Mouse (Mus musculus) common myeloid progenitor, adult 5-6 weeks (primary cell): ENCODE measurements at regions not wholly inside any gene's neighbourhood (a gene's known extent, or its start where the extent isn't known, plus 50 kb on each side); places are given as distances from the start of the nearest gene placed in this dataset.
"Not testable (repeated sequence)": the region's sequence is repeated elsewhere in the genome, so short reads cannot be mapped to it uniquely, and the experiment has no call there.

Source experiments
- ATAC-seq: replicated peaks from 2 replicates; pipeline ENCODE4 v1.8.0; 2016; ENCODE audit warnings: low read depth, mild to moderate bottlenecking, moderate TSS enrichment, inconsistent platforms; ENCODE audit not compliant: poor library complexity, severe bottlenecking

DNA sequence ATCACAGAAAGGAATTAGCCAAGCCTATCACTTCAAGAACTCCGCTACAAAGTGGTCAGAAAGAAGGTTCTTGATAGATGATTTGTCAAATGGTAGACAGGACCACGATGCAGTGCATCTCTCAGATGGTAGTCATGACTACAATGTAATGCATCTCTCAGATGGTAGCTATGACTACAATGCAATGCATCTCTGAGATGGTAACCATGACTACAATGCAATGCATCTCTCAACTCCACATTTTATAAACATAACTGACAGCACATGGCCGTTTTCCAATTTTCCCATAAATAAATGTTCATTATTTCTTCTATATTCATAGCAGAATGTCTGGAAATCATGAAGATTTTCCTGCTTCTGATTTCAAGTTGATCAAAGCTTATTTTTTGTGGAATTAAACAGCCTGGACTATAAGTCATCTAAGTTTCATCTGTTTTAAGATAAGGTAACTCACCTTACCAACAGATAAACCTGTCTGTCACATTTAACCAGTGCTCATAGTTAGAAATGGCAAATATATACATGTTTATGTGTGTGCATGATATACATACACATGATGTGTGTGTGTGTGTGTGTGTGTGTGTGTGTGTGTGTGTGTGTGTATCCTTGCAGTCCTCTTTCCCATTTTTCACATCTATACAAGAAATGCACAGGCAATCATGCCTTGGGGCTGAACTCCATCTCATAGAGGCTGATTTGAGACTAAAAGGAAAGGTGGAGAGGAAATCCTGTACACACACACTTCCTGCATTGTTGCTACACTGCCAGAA lies 122.4 kb downstream of the Phf3 start:
- no peak for ATAC-seq

GRCm38 (mm10) chr1:30741955-30742354 lies 131.8 kb downstream of the Phf3 start:
- ATAC-seq = no peak

- 0 out of 2 replicates have a peak, but pooled peaks have one; percentile 50 for ATAC-seq
Observed at GRCm38 (mm10) chr1:30740831-30741230, 132.9 kb downstream of the Phf3 start.

GRCm38 (mm10) chr1:30721519-30721918 lies 152.2 kb downstream of the Phf3 start:
- ATAC-seq = no peak

GRCm38 (mm10) chr1:30720829-30721228 lies 152.9 kb downstream of the Phf3 start:
- no peak for ATAC-seq

GRCm38 (mm10) chr1:30718578-30718977 lies 155.1 kb downstream of the Phf3 start:
- no peak for ATAC-seq

- ATAC-seq = no peak
Observed at GRCm38 (mm10) chr1:30716346-30716745, 157.4 kb downstream of the Phf3 start.

DNA sequence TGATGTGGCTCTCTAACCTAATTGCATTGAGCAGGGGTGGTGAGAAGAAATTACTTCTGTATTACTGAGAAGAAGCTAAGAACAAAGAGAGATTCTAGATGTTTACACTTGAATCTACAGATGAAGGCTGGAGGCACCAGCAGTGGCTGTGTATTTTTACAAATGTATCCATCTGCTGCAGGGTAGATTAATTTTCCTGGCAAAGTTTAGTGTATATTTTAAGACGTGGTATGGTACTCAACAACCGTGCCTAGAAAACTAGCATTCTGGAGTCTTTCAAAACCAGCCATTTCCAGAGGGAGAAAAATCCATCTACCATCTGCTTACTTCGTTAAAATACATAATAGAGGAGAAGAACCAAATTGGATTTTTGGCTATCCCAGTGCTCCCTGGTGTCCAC lies 172.6 kb downstream of the Phf3 start:
- no peak for ATAC-seq

- ATAC-seq = peak; percentile 32; the same call in 1 of the 2 replicates
Observed at GRCm38 (mm10) chr1:30700399-30701081, 173.2 kb downstream of the Phf3 start.

DNA sequence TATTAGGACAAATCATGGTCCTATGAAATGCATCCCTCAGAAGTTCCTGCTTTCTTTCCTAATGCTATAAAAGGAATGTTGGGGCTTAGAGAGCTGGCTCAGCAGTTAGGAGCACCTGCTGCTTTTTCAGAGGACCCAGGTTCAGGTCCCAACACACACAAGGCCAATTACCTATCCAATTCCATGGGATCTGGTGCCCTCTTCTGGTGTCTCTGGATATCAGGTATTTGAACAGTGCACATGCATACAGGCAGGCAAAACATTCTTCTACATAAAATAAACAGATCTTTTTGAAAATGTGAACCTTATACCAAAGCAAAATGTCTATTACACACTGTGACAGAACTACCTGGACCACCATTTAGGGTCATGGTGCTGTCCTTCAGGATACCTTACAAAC lies 177.4 kb downstream of the Phf3 start:
- ATAC-seq = no peak

- no peak for ATAC-seq
Observed at GRCm38 (mm10) chr1:30685318-30685717, 188.4 kb downstream of the Phf3 start.

- no peak for ATAC-seq
Observed at GRCm38 (mm10) chr1:30683889-30684288, 189.8 kb downstream of the Phf3 start.

DNA sequence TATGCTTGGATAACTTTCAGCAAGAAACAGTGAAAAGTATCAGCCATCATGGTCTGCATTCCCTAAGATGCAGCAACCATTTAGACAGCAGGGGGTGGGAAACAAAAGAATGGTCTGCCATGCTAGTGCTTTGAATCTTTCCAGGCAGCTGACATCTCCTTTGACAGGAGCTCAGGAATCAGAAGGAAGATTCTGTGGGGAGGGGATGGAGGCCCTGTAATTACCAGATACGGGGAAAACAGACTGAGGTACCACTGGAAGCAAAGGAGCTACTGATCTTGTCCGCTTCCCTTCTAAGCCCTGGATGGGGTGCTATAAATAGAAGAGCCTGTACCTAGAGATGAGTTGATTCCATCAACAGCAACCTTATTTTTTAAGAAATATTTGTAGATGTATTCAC lies 233.9 kb downstream of the Phf3 start:
- ATAC-seq = no peak

DNA sequence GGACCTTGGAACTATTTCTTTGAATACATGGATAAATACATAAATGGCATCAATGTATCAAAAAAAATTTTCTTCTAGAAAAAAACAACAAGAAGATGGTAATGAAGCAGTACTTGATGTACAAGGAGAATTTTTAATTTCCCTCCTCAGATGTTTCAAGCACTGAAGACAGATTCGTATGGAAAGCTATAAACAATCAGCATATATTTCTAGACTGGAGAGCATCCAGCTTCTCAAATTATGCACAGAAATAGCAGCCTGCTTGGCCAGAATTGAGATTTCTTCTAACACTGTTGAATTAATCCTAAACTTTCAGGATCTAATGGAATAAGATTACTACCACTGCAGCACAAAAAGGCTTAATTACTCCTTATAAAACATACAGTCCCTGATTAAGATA lies 241.0 kb downstream of the Phf3 start:
- no peak for ATAC-seq

DNA sequence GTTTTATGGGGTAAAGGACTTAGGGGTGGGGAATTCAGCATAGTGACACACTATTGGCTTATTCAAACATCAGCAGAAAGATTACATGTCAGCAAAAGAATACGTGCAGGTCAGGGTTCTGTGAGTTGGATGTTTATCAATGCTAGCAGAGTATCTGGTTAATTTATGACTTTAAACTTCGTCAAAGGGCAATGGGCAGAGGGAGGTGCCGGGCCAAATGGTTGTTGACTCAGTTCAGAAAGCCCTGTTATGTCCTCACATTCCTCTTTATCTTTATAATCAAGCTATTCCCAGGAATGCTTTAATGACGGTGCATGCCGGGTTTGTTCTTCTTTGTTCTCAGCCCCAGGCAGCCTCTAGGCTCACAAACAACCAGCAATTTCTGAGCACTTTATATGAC lies 245.9 kb downstream of the Phf3 start:
- not testable (repeated sequence) for ATAC-seq

- no peak for ATAC-seq
Observed at GRCm38 (mm10) chr1:30595122-30595730, 278.5 kb downstream of the Phf3 start.

- ATAC-seq = no peak
Observed at GRCm38 (mm10) chr1:30594036-30594435, 279.7 kb downstream of the Phf3 start.

DNA sequence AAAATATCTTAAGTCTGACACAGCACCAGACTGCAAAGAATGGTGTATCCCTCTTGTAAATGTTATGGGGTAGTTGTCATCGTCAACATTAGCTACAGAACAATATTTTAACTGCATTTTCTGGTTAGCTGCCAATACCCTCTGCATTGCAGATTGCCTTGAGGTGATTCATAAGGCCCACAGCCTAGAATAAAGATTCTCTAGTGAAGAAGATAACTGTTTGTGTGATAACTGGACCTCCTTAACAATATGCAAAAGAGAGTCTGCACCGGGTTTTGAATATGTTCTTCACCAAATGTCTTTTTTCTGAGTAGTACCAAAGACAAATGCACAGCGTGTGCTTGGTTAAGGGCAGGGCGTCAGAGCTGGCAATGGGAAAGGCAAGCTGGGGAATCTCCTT lies 283.0 kb downstream of the Phf3 start:
- ATAC-seq = no peak

- no peak for ATAC-seq
Observed at GRCm38 (mm10) chr1:30588885-30589284, 284.8 kb downstream of the Phf3 start.

DNA sequence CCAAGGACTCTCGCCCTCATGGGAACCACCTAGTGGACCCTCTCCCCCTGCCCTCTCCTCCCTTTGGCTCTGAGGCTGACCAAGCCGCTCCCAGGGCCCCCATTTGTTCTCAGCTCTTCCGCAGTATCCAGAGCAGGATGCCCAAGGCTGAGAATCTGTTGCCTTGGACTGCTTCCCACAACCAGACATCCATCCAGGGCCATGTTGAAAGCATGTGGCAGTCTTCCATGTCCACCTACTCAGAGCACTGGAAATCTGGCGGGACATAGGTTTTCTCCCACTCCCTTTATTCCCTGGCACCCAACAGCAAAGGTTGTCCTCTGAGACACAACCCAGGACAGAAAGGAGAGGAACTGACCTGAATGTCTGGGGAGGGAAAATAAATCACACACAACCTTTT lies 285.4 kb downstream of the Phf3 start:
- no peak for ATAC-seq

DNA sequence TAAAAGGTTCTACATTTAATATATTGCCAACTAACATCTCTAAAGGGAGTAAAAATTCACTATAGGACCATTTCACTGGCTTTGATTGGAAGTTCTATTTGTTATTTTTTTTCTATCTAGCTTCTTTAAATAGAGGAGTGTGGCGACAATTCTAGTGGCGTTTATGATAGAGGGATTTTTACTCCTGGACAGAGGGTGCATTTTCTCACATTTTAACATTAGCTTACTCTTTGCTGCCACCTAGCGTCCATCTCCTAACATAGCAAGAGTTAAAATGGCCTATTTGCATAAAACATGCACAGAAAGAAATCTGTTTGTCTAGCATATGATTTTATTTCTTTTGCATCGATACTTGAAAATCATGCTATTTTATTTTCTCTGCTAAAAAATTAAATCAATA lies 288.9 kb downstream of the Phf3 start:
- ATAC-seq = peak; percentile 81
